Mouse (Mus musculus): ENCODE results near the gene Pde4c. TPM values are rescaled to one million over a fixed set of nuclear protein-coding genes. Genes with fewer than 3 reads are reported as not detected.

Pde4c gene
- polyA plus RNA-seq, 1 experiment = 6.2 TPM

DNA sequence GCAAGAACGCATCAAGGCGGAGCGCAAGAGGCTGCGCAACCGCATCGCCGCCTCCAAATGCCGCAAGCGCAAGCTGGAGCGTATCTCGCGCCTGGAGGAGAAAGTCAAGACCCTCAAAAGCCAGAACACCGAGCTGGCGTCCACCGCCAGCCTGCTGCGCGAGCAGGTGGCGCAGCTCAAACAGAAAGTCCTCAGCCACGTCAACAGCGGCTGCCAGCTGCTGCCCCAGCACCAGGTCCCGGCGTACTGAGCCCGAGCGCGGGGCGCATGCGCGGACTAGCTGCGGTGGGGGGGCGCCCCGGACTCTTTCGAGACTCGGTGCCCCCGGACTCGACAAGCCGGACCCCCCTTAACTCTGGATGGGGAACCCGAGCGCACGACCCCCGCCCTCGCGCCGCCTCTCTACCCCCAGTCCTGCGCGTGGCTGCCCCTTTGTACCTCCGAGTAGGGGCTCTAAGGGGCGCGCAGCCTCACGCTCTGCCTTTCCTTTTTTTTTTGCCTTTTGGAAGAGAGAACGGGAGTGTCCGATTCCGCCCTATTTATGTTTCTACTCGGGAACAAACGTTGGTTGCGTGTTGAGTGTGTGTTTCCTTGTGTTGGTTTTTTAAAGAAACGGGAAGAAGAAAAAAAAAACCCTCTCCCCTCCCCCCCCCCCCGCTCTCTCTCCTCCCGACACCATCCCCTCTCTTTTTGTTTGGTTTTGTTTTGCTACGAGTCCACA, 23.5 kb upstream of the Pde4c start:
- Histone ChIP-seq H3K4me1 (replicated peaks; ENCODE audit: control insufficient read depth, insufficient read depth, low read length) (peaks cover 38% of the 10 kb centered on the region), H3K4me3 (ENCODE audit: control insufficient read depth, insufficient read depth, low read length) (peak overlapping the region; percentile 82), H3K27ac (ENCODE audit: control insufficient read depth, insufficient read depth, low read length) (peak overlapping the region; percentile 90), H3K27me3 (ENCODE audit: control insufficient read depth, insufficient read depth, low read length) (no peaks in the 10 kb centered on the region), H3K36me3 (ENCODE audit: control insufficient read depth, insufficient read depth, low read length) (no peaks in the 10 kb centered on the region)
- WGBS = under 1% methylated on average over 58 of the region's 59 CpGs
- TF ChIP-seq POLR2A (IDR thresholded peaks at IDR 0.05; ENCODE audit: control insufficient read depth, extremely low read depth, insufficient read depth, low read length, poor library complexity) (peak; percentile 92), CTCF (IDR thresholded peaks at IDR 0.05; ENCODE audit: borderline replicate concordance, control insufficient read depth, extremely low read depth, insufficient read depth, low read length, poor library complexity) (peak; percentile 10; the same call in 1 of the 2 replicates)
- peak; percentile 85 for DNase-seq

- H3K27ac ChIP-seq (ENCODE audit: control insufficient read depth, insufficient read depth, low read length) = peak overlapping the region; percentile 90
- H3K36me3 ChIP-seq (ENCODE audit: control insufficient read depth, insufficient read depth, low read length) = no peaks in the 10 kb centered on the region
- WGBS = 0% methylated on average over 20 of the region's 20 CpGs
- 0 out of 2 replicates have a peak, but pooled peaks have one; percentile 42 for TF ChIP-seq POLR2A (IDR thresholded peaks at IDR 0.05; ENCODE audit: control insufficient read depth, extremely low read depth, insufficient read depth, low read length, poor library complexity)
- peak; percentile 95 for TF ChIP-seq CTCF (IDR thresholded peaks at IDR 0.05; ENCODE audit: borderline replicate concordance, control insufficient read depth, extremely low read depth, insufficient read depth, low read length, poor library complexity)
- peaks cover 34% of the 10 kb centered on the region for H3K4me1 ChIP-seq (replicated peaks; ENCODE audit: control insufficient read depth, insufficient read depth, low read length)
- peak; percentile 91 for DNase-seq
- no peaks in the 10 kb centered on the region for H3K27me3 ChIP-seq (ENCODE audit: control insufficient read depth, insufficient read depth, low read length)
- peak overlapping the region; percentile 82 for H3K4me3 ChIP-seq (ENCODE audit: control insufficient read depth, insufficient read depth, low read length)
Measured at GRCm38 (mm10) chr8:70700555-70700922, 23.0 kb upstream of the Pde4c start.

DNA sequence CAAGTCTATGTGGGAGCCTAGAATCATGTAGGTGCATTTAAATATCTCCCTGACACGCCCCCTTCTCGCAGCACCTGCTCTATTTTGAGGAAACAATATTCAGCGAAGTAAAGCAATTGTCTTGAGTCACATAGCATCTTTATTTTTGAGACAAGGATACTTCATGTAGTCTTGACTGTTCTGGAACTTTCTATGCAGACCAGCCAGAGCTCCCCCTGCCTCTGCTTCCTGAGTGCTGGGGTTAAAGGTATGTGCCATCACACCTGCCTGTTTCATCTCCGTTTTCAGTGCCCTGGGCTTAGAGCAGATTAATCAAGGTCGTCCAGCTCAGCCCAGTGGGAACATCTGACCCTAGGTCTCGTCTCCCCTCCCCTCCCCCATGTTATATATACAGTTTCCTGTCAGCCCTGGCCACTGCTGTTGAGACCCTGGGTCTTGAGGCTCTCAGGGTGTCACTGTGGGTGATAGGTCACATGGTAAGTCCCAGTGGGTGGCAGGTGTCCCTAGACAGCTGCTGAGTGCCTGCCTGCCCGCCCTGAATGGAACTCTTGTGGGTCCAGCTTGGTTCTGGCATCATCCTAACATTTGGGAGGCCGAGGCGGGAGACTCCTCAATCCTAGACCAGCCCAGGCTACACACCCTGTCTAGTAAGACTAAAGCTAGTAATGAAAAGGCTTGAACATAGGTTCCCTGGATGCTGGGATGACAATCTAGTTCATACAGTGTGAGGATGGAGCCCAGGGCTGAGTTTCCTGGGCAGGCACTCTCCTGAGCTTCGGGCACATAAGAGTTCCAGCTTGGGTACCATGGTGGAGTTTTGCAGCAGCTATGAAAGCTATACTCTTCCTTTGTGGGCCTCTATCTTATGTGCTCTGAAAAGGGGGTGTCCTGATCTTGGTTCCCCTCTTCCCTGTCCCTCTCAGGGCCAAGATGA, 22.2 kb upstream of the Pde4c start:
- Histone ChIP-seq H3K27me3 (ENCODE audit: control insufficient read depth, insufficient read depth, low read length) (no peaks in the 10 kb centered on the region), H3K27ac (ENCODE audit: control insufficient read depth, insufficient read depth, low read length) (peak overlapping the region; percentile 35), H3K4me3 (ENCODE audit: control insufficient read depth, insufficient read depth, low read length) (peak overlapping the region; percentile 44), H3K36me3 (ENCODE audit: control insufficient read depth, insufficient read depth, low read length) (no peaks in the 10 kb centered on the region), H3K4me1 (replicated peaks; ENCODE audit: control insufficient read depth, insufficient read depth, low read length) (peaks cover 26% of the 10 kb centered on the region)
- WGBS = 61% methylated on average over 10 of the region's 10 CpGs
- TF ChIP-seq POLR2A (IDR thresholded peaks at IDR 0.05; ENCODE audit: control insufficient read depth, extremely low read depth, insufficient read depth, low read length, poor library complexity) = no peak
- TF ChIP-seq CTCF (IDR thresholded peaks at IDR 0.05; ENCODE audit: borderline replicate concordance, control insufficient read depth, extremely low read depth, insufficient read depth, low read length, poor library complexity) = no peak
- no peak for DNase-seq

DNA sequence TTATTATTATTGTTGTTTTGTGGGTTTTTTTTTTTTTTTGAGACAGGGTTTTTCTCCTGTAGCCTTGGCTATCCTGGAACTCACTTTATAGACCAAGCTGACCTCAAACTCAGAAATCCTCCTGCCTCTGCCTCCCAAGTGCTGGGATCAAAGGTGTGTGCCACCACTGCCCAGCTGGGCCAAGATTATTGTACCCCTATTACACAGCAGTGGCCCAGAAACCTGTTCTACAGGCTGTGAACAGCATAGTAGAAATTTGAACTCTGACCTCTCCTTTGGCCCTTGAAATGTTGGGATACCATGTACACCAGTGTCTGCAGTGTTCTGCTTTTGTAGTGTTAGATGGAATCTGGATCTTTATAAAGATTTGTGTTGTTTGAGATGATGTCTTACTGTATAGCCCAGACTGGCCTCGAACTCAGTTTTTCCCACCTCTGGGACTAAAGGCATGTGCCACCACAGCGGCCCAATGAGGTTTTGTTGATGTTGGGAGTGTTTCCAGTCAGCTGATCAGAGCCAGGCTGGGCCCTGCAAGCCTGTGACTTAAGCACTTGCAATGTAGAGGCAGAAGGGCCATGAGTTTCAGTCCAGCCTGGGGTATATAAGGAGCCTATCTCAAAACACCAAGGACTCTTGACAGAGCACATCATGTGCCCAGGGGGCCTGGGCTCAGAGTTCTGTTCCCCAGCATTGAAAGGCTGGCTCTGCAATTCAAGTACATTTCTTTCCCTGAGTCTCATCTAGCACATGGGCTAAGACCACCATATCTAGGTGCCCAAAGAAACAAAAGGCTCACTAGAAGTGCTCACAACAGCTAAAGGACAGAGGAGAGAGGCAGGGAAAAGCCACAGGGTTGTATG, 21.3 kb upstream of the Pde4c start:
- Histone ChIP-seq H3K36me3 (ENCODE audit: control insufficient read depth, insufficient read depth, low read length) (no peaks in the 10 kb centered on the region), H3K4me3 (ENCODE audit: control insufficient read depth, insufficient read depth, low read length) (no peak overlapping the region), H3K27ac (ENCODE audit: control insufficient read depth, insufficient read depth, low read length) (no peak overlapping the region), H3K4me1 (replicated peaks; ENCODE audit: control insufficient read depth, insufficient read depth, low read length) (peaks cover 18% of the 10 kb centered on the region), H3K27me3 (ENCODE audit: control insufficient read depth, insufficient read depth, low read length) (no peaks in the 10 kb centered on the region)
- 96% methylated on average over 2 of the region's 2 CpGs for WGBS
- DNase-seq = no peak
- TF ChIP-seq CTCF (IDR thresholded peaks at IDR 0.05; ENCODE audit: borderline replicate concordance, control insufficient read depth, extremely low read depth, insufficient read depth, low read length, poor library complexity) (no peak), POLR2A (IDR thresholded peaks at IDR 0.05; ENCODE audit: control insufficient read depth, extremely low read depth, insufficient read depth, low read length, poor library complexity) (no peak)

- Histone ChIP-seq H3K4me1 (replicated peaks; ENCODE audit: control insufficient read depth, insufficient read depth, low read length) (peaks cover 12% of the 10 kb centered on the region), H3K4me3 (ENCODE audit: control insufficient read depth, insufficient read depth, low read length) (no peak overlapping the region), H3K27ac (ENCODE audit: control insufficient read depth, insufficient read depth, low read length) (no peak overlapping the region), H3K27me3 (ENCODE audit: control insufficient read depth, insufficient read depth, low read length) (no peaks in the 10 kb centered on the region), H3K36me3 (ENCODE audit: control insufficient read depth, insufficient read depth, low read length) (no peaks in the 10 kb centered on the region)
- no peak for TF ChIP-seq CTCF (IDR thresholded peaks at IDR 0.05; ENCODE audit: borderline replicate concordance, control insufficient read depth, extremely low read depth, insufficient read depth, low read length, poor library complexity)
- no peak for TF ChIP-seq POLR2A (IDR thresholded peaks at IDR 0.05; ENCODE audit: control insufficient read depth, extremely low read depth, insufficient read depth, low read length, poor library complexity)
- 97% methylated on average over 3 of the region's 3 CpGs for WGBS
- DNase-seq = no peak
Measured at GRCm38 (mm10) chr8:70702842-70703182, 20.7 kb upstream of the Pde4c start.

DNA sequence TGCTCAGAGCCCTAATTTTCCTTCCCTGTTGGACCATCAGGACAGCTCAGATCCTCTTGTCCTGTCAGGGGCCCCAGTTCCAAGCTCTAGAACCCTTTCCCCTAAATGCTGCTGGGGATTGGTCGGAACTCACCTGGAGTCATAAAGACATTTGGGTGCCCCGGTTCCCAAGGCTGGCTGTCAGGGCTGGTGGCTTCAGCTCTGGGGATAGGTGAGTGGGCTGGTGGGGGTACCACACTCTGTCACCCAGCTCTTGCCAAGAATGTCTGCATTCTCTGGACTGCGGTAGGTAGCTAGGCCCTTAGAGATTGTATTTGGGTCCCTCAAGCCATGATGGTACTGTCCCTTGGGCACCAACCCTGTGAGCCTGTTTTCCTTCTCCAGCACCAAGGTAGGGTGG, 20.2 kb upstream of the Pde4c start, which contains the start of gene Iqcn:
Gene Iqcn (plus strand): TSS at position 171 of the 400 bp plus-strand sequence.
- peaks cover 10% of the 10 kb centered on the region for H3K4me1 ChIP-seq (replicated peaks; ENCODE audit: control insufficient read depth, insufficient read depth, low read length)
- 96% methylated on average over 3 of the region's 3 CpGs for WGBS
- no peak within 1 kb of the TSS for H3K27ac ChIP-seq (ENCODE audit: control insufficient read depth, insufficient read depth, low read length)
- H3K36me3 ChIP-seq (ENCODE audit: control insufficient read depth, insufficient read depth, low read length) = no peaks in the 10 kb centered on the region
- no peaks in the 10 kb centered on the region for H3K27me3 ChIP-seq (ENCODE audit: control insufficient read depth, insufficient read depth, low read length)
- H3K4me3 ChIP-seq (ENCODE audit: control insufficient read depth, insufficient read depth, low read length) = no peak within 1 kb of the TSS
- no peak for TF ChIP-seq CTCF (IDR thresholded peaks at IDR 0.05; ENCODE audit: borderline replicate concordance, control insufficient read depth, extremely low read depth, insufficient read depth, low read length, poor library complexity)
- TF ChIP-seq POLR2A (IDR thresholded peaks at IDR 0.05; ENCODE audit: control insufficient read depth, extremely low read depth, insufficient read depth, low read length, poor library complexity) = no peak
- DNase-seq = no peak
